Mouse (Mus musculus) activated CD4-positive, CD25-positive, alpha-beta regulatory T cell, adult 4 months (primary cell): Measurements from ENCODE around the gene Hoxc12. TPM values are rescaled to one million over a fixed set of nuclear protein-coding genes. Genes with fewer than 3 reads are reported as not detected.

Source experiments
- ATAC-seq: one replicate; pipeline ENCODE4 v1.8.0; 2017
- polyA plus RNA-seq, 2 experiments: library from polyadenylated mRNA; unstranded; fragments of 100-300 nt; shearing (Covaris generic); gene quantifications; one replicate each; pipeline ENCODE4 v1.2.1; 2017

The Hoxc12 gene
- polyA plus RNA-seq, 2 experiments from 2014 or later: not detected

DNA sequence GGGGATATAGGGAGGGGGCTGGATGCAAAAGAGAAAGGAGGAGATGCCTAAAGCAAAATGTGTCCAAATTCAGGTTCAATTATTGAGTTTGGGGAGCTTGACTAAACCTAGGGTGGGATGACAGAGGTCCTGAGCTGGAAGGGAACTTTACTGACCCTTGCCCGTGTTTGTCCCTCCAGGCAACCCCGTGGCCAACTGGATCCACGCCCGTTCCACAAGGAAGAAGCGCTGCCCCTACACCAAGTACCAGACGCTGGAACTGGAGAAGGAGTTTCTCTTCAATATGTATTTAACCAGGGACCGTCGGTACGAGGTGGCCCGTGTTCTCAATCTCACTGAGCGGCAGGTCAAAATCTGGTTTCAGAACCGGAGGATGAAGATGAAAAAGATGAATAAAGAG lies 47.2 kb downstream of the Hoxc12 start:
- no peak for ATAC-seq

GRCm38 (mm10) chr15:102984521-102984920 lies 48.0 kb downstream of the Hoxc12 start:
- no peak for ATAC-seq

- ATAC-seq: no peak
Measured at GRCm38 (mm10) chr15:102984925-102985324, 48.4 kb downstream of the Hoxc12 start.

DNA sequence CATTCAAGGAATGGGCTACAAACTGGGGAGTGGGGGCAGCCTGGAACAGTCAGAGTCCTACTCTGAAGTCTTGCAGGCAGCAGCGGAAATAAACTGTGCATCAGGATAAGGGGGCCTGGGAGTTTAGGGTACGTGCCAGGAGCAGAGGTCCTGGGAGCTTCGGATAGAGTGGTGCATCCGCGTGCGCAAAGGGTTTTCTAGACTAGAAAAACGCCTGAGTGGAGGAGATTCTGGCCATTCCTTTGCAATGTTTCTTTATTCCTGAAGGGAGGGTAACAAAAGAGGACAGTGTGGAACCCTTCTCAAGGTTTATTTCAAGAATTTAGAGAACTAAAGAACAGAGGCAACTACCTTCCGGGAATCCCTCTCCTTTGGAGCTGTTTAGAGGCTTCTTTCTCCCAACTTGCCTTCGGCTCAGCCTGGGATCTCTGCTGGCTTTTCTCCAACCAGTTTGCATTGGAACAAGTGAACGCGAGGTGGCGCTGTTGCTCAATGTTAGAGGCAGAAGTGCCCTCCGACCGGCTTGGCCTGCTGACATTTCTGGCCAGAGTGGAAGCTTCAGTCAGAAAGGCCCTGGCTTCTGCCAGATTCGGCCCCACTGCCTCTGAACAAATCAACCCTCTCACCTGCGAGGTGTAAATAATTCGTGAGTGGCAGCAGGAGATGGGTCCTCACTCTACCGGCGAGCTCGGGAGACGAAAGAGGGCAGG lies 50.7 kb downstream of the Hoxc12 start:
- ATAC-seq: peak; percentile 65

GRCm38 (mm10) chr15:102988078-102988477 lies 51.5 kb downstream of the Hoxc12 start:
- ATAC-seq: no peak

Other genes starting within 250 kb of the Hoxc12 start
- gene Calcoco1, start 214.6 kb upstream of the Hoxc12 start, polyA plus RNA-seq: 10 to 100 TPM; 26.1 to 39.2 TPM
- not detected for gene Hoxc13, start 15.7 kb upstream of the Hoxc12 start, polyA plus RNA-seq
- not detected for gene Hoxc11, start 17.7 kb downstream of the Hoxc12 start, polyA plus RNA-seq
- gene Hoxc10, start 30.0 kb downstream of the Hoxc12 start, polyA plus RNA-seq: not detected
- gene Hoxc5, start 30.7 kb downstream of the Hoxc12 start, polyA plus RNA-seq: not detected
- not detected for gene Hoxc9, start 39.7 kb downstream of the Hoxc12 start, polyA plus RNA-seq
- under 1 TPM in 1 of 2 experiments, not detected in 1; 0.15 TPM for gene Hoxc8, start 53.9 kb downstream of the Hoxc12 start, polyA plus RNA-seq
- gene Hoxc6, start 61.5 kb downstream of the Hoxc12 start, polyA plus RNA-seq: not detected
- not detected for gene Hoxc4, start 82.2 kb downstream of the Hoxc12 start, polyA plus RNA-seq
- 1 to 10 TPM; 4.0 to 5.8 TPM for gene Smug1, start 230.3 kb downstream of the Hoxc12 start, polyA plus RNA-seq